Mouse (Mus musculus): ENCODE data around the gene Hoxa3. TPM values are rescaled to one million over a fixed set of nuclear protein-coding genes. Genes with fewer than 3 reads are reported as not detected.
A peak's percentile ranks its signal among the peaks of the same experiment; 100 is the strongest.

The Hoxa3 gene
- polyA plus RNA-seq, 1 experiment from 2014 or later = 6.6 TPM

DNA sequence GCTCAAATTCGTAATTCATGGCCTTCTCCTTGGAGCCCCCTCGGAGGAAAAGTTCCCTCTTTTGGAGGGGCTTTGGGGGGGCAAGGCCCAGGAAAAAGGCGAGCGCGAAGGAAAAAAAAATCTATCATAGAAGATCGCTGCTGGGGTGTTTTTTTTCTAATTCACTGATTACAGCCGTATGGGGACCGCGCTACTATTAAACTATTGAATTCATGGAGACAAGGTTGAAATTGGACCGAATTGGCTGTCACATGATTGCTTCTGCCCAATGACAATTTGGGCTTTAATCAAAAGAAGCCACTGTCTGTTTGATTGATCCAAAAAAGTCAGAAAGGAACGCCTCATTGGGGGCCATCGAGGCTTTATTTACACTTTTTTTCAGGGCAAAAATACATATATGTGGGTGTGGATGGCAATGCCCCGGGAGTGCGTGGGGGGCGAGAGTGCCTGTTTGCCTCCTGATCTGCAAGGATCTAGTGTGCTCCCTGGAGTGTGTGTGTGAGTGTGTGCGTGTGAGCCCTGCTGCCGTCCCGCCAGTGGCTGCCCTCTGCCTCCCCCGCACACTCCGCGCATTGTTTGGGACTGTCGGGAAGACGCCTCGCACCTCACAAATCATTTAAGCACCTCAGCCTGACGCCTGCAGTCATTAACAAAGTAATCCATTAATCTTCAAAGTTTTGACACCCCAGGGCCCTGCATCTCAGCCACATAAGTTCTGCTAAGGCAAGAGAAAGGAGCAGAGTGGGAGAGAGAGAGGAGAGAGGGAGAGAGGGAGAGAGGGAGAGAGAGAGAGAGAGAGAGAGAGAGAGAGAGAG lies 48.3 kb downstream of the Hoxa3 start, which contains the start of gene Hoxa2:
Gene Hoxa2, minus strand, starts transcription at position 206 of the 815 bp plus-strand sequence.
- ATAC-seq (ENCODE audit: low read depth) = peak; percentile 55
- peak within 1 kb of the TSS; percentile 96 for H3K27ac ChIP-seq (ENCODE audit: low read length)
- peaks cover 7% of the 10 kb centered on the region for H3K4me1 ChIP-seq (replicated peaks; ENCODE audit: control insufficient read depth, insufficient read depth, low read length)
- H3K4me2 ChIP-seq (ENCODE audit: low read depth, low read length) = peak within 1 kb of the TSS; percentile 96
- H3K27me3 ChIP-seq (ENCODE audit: control insufficient read depth, insufficient read depth, low read depth, low read length) = peaks cover 20% of the 10 kb centered on the region
- H3K9ac ChIP-seq (ENCODE audit: low read length) = peak within 1 kb of the TSS; percentile 80
- WGBS = under 1% methylated on average over 25 of the region's 25 CpGs
- no peaks in the 10 kb centered on the region for H3K36me3 ChIP-seq (ENCODE audit: control insufficient read depth, insufficient read depth, low read length)
- H3K9me3 ChIP-seq (ENCODE audit: control insufficient read depth, low read length) = no peaks in the 10 kb centered on the region
- H3K4me3 ChIP-seq (ENCODE audit: low read length) = peak within 1 kb of the TSS; percentile 58

DNA sequence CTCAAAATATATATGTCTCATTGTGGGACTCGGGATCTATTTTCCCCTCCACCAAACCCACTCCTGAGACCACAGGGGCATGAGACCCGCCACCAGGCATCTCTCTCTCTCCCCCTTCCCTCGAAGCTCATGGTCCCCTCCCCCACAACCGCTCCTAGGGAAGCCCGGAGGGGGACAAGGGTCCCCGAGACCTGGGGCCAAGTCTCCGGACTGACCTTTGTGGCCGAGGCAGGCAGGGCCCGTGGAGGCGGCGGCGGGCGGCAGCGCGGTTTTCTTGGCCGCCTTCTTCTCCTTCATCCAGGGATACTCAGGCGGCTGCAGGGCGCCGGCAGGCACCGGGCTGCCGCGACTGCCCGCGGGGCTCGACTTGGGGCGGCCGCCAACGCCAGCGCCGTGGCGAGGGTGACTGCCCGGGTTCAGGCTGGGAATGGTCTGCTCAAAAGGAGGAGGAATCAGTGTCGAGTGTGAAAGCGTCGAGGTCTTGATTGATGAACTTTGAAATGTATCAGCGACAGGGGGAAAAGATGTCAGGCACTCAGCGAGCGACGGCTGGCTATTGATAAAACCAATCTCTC lies 49.0 kb downstream of the Hoxa3 start:
- Histone ChIP-seq H3K27me3 (ENCODE audit: control insufficient read depth, insufficient read depth, low read depth, low read length) (peaks cover 26% of the 10 kb centered on the region), H3K27ac (ENCODE audit: low read length) (peak overlapping the region; percentile 96), H3K4me3 (ENCODE audit: low read length) (peak overlapping the region; percentile 58), H3K4me1 (replicated peaks; ENCODE audit: control insufficient read depth, insufficient read depth, low read length) (peaks cover 10% of the 10 kb centered on the region), H3K9ac (ENCODE audit: low read length) (peak overlapping the region; percentile 80), H3K4me2 (ENCODE audit: low read depth, low read length) (peak overlapping the region; percentile 96), H3K36me3 (ENCODE audit: control insufficient read depth, insufficient read depth, low read length) (no peaks in the 10 kb centered on the region), H3K9me3 (ENCODE audit: control insufficient read depth, low read length) (no peaks in the 10 kb centered on the region)
- peak; percentile 20; the same call in 1 of the 2 replicates for ATAC-seq (ENCODE audit: low read depth)
- under 1% methylated on average over 39 of the region's 39 CpGs for WGBS

DNA sequence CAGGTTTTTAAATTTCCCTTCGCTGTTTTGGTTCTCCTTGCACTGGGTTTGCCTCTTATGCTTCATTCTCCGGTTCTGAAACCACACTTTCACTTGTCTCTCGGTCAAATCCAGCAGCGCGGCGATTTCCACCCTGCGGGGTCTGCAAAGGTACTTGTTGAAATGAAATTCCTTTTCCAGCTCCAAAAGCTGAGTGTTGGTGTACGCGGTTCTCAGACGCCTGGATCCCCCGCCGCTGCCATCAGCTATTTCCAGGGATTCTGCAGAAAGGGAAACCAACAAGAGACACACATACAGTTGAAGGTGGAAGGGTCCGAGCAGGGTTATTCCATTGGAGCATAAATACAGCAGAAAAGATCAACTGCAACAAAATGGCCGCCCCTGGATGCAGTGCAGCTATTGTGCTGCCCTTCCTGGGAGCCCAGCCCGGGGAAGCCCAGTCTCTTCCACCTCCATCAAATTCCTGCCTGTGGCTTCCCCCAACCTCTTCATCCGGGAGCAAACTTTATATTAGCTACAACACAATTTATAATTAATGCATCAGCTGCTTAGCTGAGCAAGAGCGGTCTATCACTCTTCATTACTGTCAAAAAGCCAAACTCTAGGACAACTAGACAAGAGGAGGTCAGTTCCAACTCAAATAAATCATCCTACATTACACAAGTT lies 49.6 kb downstream of the Hoxa3 start:
- H3K4me2 ChIP-seq (ENCODE audit: low read depth, low read length) = peak overlapping the region; percentile 96
- peaks cover 26% of the 10 kb centered on the region for H3K27me3 ChIP-seq (ENCODE audit: control insufficient read depth, insufficient read depth, low read depth, low read length)
- H3K9me3 ChIP-seq (ENCODE audit: control insufficient read depth, low read length) = no peaks in the 10 kb centered on the region
- peak overlapping the region; percentile 58 for H3K4me3 ChIP-seq (ENCODE audit: low read length)
- peak overlapping the region; percentile 80 for H3K9ac ChIP-seq (ENCODE audit: low read length)
- H3K27ac ChIP-seq (ENCODE audit: low read length) = peak overlapping the region; percentile 96
- peaks cover 13% of the 10 kb centered on the region for H3K4me1 ChIP-seq (replicated peaks; ENCODE audit: control insufficient read depth, insufficient read depth, low read length)
- 3% methylated on average over 17 of the region's 17 CpGs for WGBS
- H3K36me3 ChIP-seq (ENCODE audit: control insufficient read depth, insufficient read depth, low read length) = no peaks in the 10 kb centered on the region
- ATAC-seq (ENCODE audit: low read depth) = peak; percentile 56

DNA sequence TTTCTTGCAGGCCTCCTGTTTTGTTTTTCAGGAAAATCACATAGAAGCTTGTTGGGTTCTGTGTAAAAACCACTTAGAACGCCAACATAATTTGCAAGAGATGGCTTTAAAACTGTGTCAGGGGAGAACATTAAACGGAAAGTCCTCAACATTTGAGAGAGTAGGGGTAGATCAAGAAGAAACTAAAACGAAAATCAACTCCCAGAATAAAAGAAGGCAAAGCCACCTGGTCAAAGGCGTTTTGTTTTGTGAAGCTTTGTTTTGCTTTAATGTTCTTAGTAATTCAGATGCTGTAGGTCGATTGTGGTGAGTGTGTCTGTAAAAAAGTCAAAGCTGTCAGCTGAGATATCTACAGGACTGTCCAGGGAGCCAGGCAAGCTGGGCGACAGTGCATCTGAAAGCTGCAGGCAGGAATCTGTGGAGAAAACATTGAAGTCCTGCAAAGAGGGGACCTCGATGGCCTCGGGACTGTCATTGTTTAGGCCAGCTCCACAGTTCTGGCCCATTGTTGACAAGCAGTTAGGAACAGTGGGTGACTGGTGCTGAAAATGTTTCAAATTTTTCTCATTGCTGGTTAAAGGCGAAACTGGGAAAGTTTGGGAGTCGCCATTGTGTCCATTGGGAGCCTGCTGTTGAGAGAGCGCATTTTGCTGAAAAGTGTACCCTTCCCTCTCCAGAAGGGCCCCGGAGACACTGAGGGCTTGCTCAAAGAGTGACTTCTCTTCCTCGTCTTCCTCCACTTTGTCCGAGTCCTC lies 50.3 kb downstream of the Hoxa3 start:
- Histone ChIP-seq H3K9ac (ENCODE audit: low read length) (peak overlapping the region; percentile 80), H3K4me2 (ENCODE audit: low read depth, low read length) (peak overlapping the region; percentile 96), H3K4me1 (replicated peaks; ENCODE audit: control insufficient read depth, insufficient read depth, low read length) (peaks cover 13% of the 10 kb centered on the region), H3K36me3 (ENCODE audit: control insufficient read depth, insufficient read depth, low read length) (no peaks in the 10 kb centered on the region), H3K27me3 (ENCODE audit: control insufficient read depth, insufficient read depth, low read depth, low read length) (peaks cover 27% of the 10 kb centered on the region), H3K9me3 (ENCODE audit: control insufficient read depth, low read length) (no peaks in the 10 kb centered on the region), H3K27ac (ENCODE audit: low read length) (peak overlapping the region; percentile 96), H3K4me3 (ENCODE audit: low read length) (peak overlapping the region; percentile 58)
- WGBS = 8% methylated on average over 14 of the region's 14 CpGs
- no peak for ATAC-seq (ENCODE audit: low read depth)

DNA sequence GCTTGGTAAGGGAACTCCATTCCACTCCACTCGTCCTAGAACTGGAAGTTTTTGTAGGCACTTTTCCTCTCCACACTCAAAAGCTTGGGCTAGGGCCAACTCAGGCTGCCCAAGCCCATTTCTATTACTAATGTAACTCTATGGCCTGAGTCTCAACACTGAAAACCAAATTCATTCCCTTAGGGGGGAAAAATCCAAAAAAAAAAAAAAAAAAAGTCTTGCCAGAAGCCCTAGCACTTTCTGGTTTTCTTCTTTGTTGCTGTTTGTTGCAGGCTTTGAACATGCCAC lies 51.1 kb downstream of the Hoxa3 start:
- Histone ChIP-seq H3K27me3 (ENCODE audit: control insufficient read depth, insufficient read depth, low read depth, low read length) (peaks cover 33% of the 10 kb centered on the region), H3K9me3 (ENCODE audit: control insufficient read depth, low read length) (no peaks in the 10 kb centered on the region), H3K4me3 (ENCODE audit: low read length) (peak overlapping the region; percentile 30), H3K4me1 (replicated peaks; ENCODE audit: control insufficient read depth, insufficient read depth, low read length) (peaks cover 13% of the 10 kb centered on the region), H3K27ac (ENCODE audit: low read length) (peak overlapping the region; percentile 73), H3K36me3 (ENCODE audit: control insufficient read depth, insufficient read depth, low read length) (no peaks in the 10 kb centered on the region), H3K9ac (ENCODE audit: low read length) (peak overlapping the region; percentile 11), H3K4me2 (ENCODE audit: low read depth, low read length) (peak overlapping the region; percentile 96)
- ATAC-seq (ENCODE audit: low read depth) = no peak
- 4% methylated on average over 1 of the region's 1 CpGs for WGBS

DNA sequence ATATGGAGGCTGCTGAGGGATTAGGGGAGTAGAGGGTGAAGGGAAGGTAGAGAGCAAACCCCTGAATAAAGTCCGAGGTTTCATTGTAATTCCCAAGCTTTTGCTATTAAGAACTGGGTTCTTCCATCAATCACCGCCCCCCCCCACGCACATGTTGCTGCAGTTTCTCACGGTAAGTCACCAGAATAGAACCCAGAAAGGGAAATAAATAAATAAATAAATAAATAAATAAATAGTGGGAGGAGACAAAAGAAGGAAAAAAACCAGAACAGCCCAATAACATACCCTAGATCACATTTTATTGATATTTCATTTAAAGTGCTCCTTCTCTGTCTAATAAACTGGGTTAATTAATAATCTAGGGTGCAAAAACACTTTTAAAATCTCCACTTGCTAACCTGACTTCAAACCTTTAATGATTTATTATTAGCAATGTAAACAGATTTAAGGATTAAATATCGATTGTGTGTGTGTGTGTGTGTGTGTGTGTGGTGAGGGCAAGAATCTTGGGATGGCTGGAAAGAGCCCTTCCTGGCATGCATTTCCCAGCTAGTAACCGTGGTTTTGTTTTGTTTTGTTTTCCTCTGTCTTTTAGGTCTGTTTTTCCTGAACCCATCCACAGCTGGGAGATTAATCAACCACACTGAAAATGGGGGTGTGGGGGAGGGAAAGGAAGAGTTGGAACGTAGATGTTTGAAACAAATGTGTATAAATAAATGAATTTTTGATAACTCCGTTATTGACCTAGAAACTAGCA lies 51.6 kb downstream of the Hoxa3 start:
- Histone ChIP-seq H3K9me3 (ENCODE audit: control insufficient read depth, low read length) (no peaks in the 10 kb centered on the region), H3K4me2 (ENCODE audit: low read depth, low read length) (peak overlapping the region; percentile 96), H3K36me3 (ENCODE audit: control insufficient read depth, insufficient read depth, low read length) (no peaks in the 10 kb centered on the region), H3K27ac (ENCODE audit: low read length) (peak overlapping the region; percentile 98), H3K27me3 (ENCODE audit: control insufficient read depth, insufficient read depth, low read depth, low read length) (peaks cover 34% of the 10 kb centered on the region), H3K9ac (ENCODE audit: low read length) (peak overlapping the region; percentile 85), H3K4me3 (ENCODE audit: low read length) (peak overlapping the region; percentile 80), H3K4me1 (replicated peaks; ENCODE audit: control insufficient read depth, insufficient read depth, low read length) (peaks cover 10% of the 10 kb centered on the region)
- WGBS = 9% methylated on average over 8 of the region's 8 CpGs
- no peak for ATAC-seq (ENCODE audit: low read depth)

DNA sequence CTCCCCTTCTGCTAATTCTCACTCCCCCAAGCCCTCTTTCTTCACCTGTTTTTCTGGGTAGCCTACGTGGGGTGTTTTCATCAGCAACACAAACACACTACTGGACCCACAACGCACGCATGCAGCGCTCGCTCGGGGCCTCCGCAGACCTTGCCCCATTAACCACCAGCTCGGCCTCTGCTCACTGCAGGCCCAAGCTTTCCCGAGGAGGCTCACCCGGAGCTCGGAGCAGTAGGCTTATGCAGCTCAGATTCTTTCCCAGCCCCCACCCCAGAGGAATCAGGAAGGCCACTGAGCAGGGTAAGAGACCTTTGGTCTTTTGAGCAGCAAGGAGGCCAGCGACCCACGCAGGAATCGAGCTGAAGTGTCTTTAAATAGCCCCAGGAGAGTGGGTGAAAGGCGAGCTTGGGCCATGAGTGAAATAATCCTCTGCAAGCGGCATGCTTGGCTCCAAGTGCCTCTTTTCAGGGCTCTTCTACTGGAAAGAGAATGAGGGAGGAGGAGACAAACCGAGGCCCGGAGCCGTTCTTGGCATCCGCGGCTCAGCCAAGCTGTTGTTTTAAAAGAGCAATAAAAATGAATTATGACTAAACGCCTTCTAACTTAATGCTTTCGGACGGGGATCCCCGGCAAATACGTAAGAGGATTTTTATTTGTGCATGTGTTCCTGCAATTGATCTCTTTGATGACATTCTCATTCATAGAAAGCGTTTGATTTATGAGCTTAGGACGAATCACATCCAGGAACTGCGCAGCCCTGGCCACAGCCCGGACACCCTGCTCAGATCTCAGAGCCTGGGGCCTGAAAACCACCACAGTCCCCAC lies 52.4 kb downstream of the Hoxa3 start:
- no peaks in the 10 kb centered on the region for H3K36me3 ChIP-seq (ENCODE audit: control insufficient read depth, insufficient read depth, low read length)
- 3% methylated on average over 30 of the region's 30 CpGs for WGBS
- no peaks in the 10 kb centered on the region for H3K9me3 ChIP-seq (ENCODE audit: control insufficient read depth, low read length)
- ATAC-seq (ENCODE audit: low read depth) = no peak
- H3K27ac ChIP-seq (ENCODE audit: low read length) = peak overlapping the region; percentile 98
- H3K4me3 ChIP-seq (ENCODE audit: low read length) = peak overlapping the region; percentile 80
- H3K4me2 ChIP-seq (ENCODE audit: low read depth, low read length) = peak overlapping the region; percentile 96
- peak overlapping the region; percentile 85 for H3K9ac ChIP-seq (ENCODE audit: low read length)
- H3K4me1 ChIP-seq (replicated peaks; ENCODE audit: control insufficient read depth, insufficient read depth, low read length) = peaks cover 10% of the 10 kb centered on the region
- peaks cover 38% of the 10 kb centered on the region for H3K27me3 ChIP-seq (ENCODE audit: control insufficient read depth, insufficient read depth, low read depth, low read length)

DNA sequence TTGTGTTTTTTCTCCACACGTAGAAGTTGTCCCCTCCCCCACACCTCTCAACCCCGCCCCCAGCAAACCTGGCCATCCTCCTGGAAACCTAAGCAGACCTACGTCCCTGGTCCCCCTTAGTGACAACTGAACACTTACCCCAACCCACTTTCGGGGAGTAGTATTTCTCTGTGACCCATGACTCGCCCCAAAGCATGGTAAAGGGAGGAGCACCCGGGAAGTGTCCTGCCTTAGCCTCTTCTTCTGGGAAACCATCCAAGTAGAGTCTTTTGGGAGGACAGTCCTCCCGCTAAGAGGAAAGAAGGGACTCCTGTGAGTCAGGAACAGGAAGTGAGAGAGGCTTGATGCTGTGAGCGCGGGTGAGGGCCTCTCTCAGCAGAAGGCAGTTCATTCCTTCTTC lies 53.2 kb downstream of the Hoxa3 start:
- Histone ChIP-seq H3K4me2 (ENCODE audit: low read depth, low read length) (peak overlapping the region; percentile 96), H3K4me3 (ENCODE audit: low read length) (peak overlapping the region; percentile 80), H3K36me3 (ENCODE audit: control insufficient read depth, insufficient read depth, low read length) (no peaks in the 10 kb centered on the region), H3K27ac (ENCODE audit: low read length) (peak overlapping the region; percentile 98), H3K9ac (ENCODE audit: low read length) (peak overlapping the region; percentile 85), H3K4me1 (replicated peaks; ENCODE audit: control insufficient read depth, insufficient read depth, low read length) (peaks cover 10% of the 10 kb centered on the region), H3K27me3 (ENCODE audit: control insufficient read depth, insufficient read depth, low read depth, low read length) (peaks cover 45% of the 10 kb centered on the region), H3K9me3 (ENCODE audit: control insufficient read depth, low read length) (no peaks in the 10 kb centered on the region)
- 7% methylated on average over 9 of the region's 9 CpGs for WGBS
- ATAC-seq (ENCODE audit: low read depth) = no peak
